ENCODE assay signal across 8 mouse cellular contexts in genomic region chr2:90583628-90584131, GRCm38 (mm10). TPM values are rescaled to one million over a fixed set of nuclear protein-coding genes. Genes with fewer than 3 reads are reported as not detected.
DNase-seq lines count a peak whose midpoint lies in the region; ATAC-seq and TF ChIP-seq lines count a peak whose summit lies in the region.
"Had no signal": no experiment of that assay in that cellular context is flagged by ENCODE, and none has a peak within 500 bp of the region (broad histone marks: within the 10 kb centered on the region; RNA-seq: fewer than 3 reads in every experiment).

No protein-coding gene starts in this region.

- peaks cover 0 to 15% of the 10 kb centered on the region in 2 experiments; a peak in 2 of 4 replicates for H3K4me1 ChIP-seq in liver, embryonic 14.5 days (replicated peaks; ENCODE audit: control insufficient read depth in 2 of 2, insufficient read depth in 2 of 2, low read length in 1 of 2)
- peaks cover 26% of the 10 kb centered on the region for H3K4me1 ChIP-seq in liver, embryonic 12.5 days
- H3K4me1 ChIP-seq in stomach, embryonic 14.5 days (ENCODE audit: control insufficient read depth, insufficient read depth, low read length), result peaks cover 4% of the 10 kb centered on the region; the same call in 1 of the 2 replicates

- no peak for TF ChIP-seq POLR2A in brain, embryonic 14.5 days (IDR thresholded peaks at IDR 0.05; ENCODE audit: borderline replicate concordance, extremely low read depth, insufficient read depth, insufficient read length, poor library complexity, severe bottlenecking)

- H3K27me3 ChIP-seq in liver, embryonic 14.5 days (ENCODE audit: control insufficient read depth, insufficient read depth, low read length), result no peaks in the 10 kb centered on the region; the same call in 1 of the 2 replicates
- peaks cover 8% of the 10 kb centered on the region; the same call in 1 of the 2 replicates for H3K27me3 ChIP-seq in liver, embryonic 12.5 days (replicated peaks)
- no peaks in the 10 kb centered on the region for H3K27me3 ChIP-seq in stomach, embryonic 14.5 days (ENCODE audit: control insufficient read depth, insufficient read depth, low read length)

- H3K9me3 ChIP-seq in liver, embryonic 14.5 days (ENCODE audit: control insufficient read depth, low read length), result no peaks in the 10 kb centered on the region
- H3K9me3 ChIP-seq in liver, embryonic 12.5 days (replicated peaks), result no peaks in the 10 kb centered on the region
- no peaks in the 10 kb centered on the region for H3K9me3 ChIP-seq in stomach, embryonic 14.5 days (ENCODE audit: control insufficient read depth, low read depth, low read length)

- 0 out of 2 replicates have a peak, but pooled peaks have one; percentile 22 for TF ChIP-seq CTCF in liver, embryonic 14.5 days (IDR thresholded peaks at IDR 0.05; ENCODE audit: low read depth)
- no peak for TF ChIP-seq CTCF in brain, embryonic 14.5 days (IDR thresholded peaks at IDR 0.05; ENCODE audit: borderline replicate concordance, extremely low read depth, insufficient read depth, insufficient read length)

- H3K36me3 ChIP-seq in liver, embryonic 14.5 days (replicated peaks; ENCODE audit: control insufficient read depth, insufficient read depth, low read depth), result no peaks in the 10 kb centered on the region
- no peaks in the 10 kb centered on the region for H3K36me3 ChIP-seq in liver, embryonic 12.5 days
- no peaks in the 10 kb centered on the region for H3K36me3 ChIP-seq in stomach, embryonic 14.5 days (ENCODE audit: control insufficient read depth, insufficient read depth, low read length)
- H3K36me3 ChIP-seq: neural tube, embryonic 13.5 days had no signal

- H3K4me3 ChIP-seq in liver, embryonic 14.5 days (ENCODE audit: insufficient read depth in 1 of 2, low read depth in 2 of 2, low read length in 2 of 2), result no peak overlapping the region
- no peak overlapping the region for H3K4me3 ChIP-seq in liver, embryonic 12.5 days
- no peak overlapping the region for H3K4me3 ChIP-seq in stomach, embryonic 14.5 days (ENCODE audit: low read depth, low read length)
- H3K4me3 ChIP-seq: neural tube, embryonic 13.5 days had no signal

- no peak for ATAC-seq in liver, embryonic 14.5 days (ENCODE audit: insufficient read depth)
- no peak for ATAC-seq in liver, embryonic 12.5 days
- no peak for ATAC-seq in stomach, embryonic 14.5 days (ENCODE audit: insufficient number of reproducible peaks, insufficient read depth, low FRiP score, low read depth)

- DNase-seq in liver, embryonic 14.5 days (ENCODE audit: low read depth in 3 of 3, low spot score in 3 of 3), result no peak
- DNase-seq in brain, embryonic 14.5 days (ENCODE audit: low read depth), result peak; percentile 33
- peak; percentile 36 to 46 for DNase-seq in kidney, postnatal 36 days
- DNase-seq in ovary, postnatal 14 days (ENCODE audit: low spot score), result no peak
- no peak for DNase-seq in right cerebral cortex, postnatal 4 days

- TF ChIP-seq EP300 in liver, embryonic 14.5 days (IDR thresholded peaks at IDR 0.05; ENCODE audit: low read depth), result no peak

- H3K27ac ChIP-seq in liver, embryonic 14.5 days, result no peak overlapping the region
- H3K27ac ChIP-seq in liver, embryonic 12.5 days, result no peak overlapping the region
- 0 out of 2 replicates have a peak overlapping the region, but pooled peaks have one; percentile 61 for H3K27ac ChIP-seq in stomach, embryonic 14.5 days (ENCODE audit: low read length)
- H3K27ac ChIP-seq: neural tube, embryonic 13.5 days had no signal

- H3K9ac ChIP-seq in liver, embryonic 14.5 days (replicated peaks), result no peak overlapping the region
- no peak overlapping the region for H3K9ac ChIP-seq in liver, embryonic 12.5 days
- H3K9ac ChIP-seq in stomach, embryonic 14.5 days (replicated peaks; ENCODE audit: low read depth, low read length), result no peak overlapping the region
- H3K9ac ChIP-seq: neural tube, embryonic 13.5 days had no signal

- WGBS in liver, embryonic 14.5 days (ENCODE audit: insufficient replicate concordance), result 37% methylated on average over 5 of the region's 5 CpGs
- 44% methylated on average over 5 of the region's 5 CpGs for WGBS in liver, embryonic 12.5 days (ENCODE audit: insufficient replicate concordance)
- WGBS in stomach, embryonic 14.5 days, result 36% methylated on average over 5 of the region's 5 CpGs

- H3K4me2 ChIP-seq in liver, embryonic 14.5 days (ENCODE audit: low read depth), result no peak overlapping the region
- no peak overlapping the region for H3K4me2 ChIP-seq in liver, embryonic 12.5 days
- H3K4me2 ChIP-seq in stomach, embryonic 14.5 days (replicated peaks; ENCODE audit: low read depth, low read length), result no peak overlapping the region
- H3K4me2 ChIP-seq: neural tube, embryonic 13.5 days had no signal

RNA-seq across cellular contexts. Expression of gene Ptprj, which starts 3.2 kb away (rescaled TPM):
- 2.1 and 2.6 TPM in 2 replicates for polyA plus RNA-seq in liver, embryonic 14.5 days (2012; rRNA removed)
- 2.7 and 2.8 TPM in 2 replicates for polyA plus RNA-seq in liver, embryonic 14.5 days (2014; fragmentation: Nextera tagmentation; extraction: Ambion mirVana)
- polyA plus RNA-seq in liver, embryonic 12.5 days (2016; fragmentation: Nextera tagmentation; extraction: Ambion mirVana), result 3.0 and 3.7 TPM in 2 replicates
- polyA plus RNA-seq in brain, embryonic 14.5 days (2012; rRNA removed), result 6.1 and 11.7 TPM in 2 replicates
- 6.0 and 7.7 TPM in 2 replicates for polyA plus RNA-seq in stomach, embryonic 14.5 days (2014; fragmentation: Nextera tagmentation; extraction: Ambion mirVana)

Comparison
In these comparisons a context has a peak if more than half of its experiments do, and no peak if none do; other contexts are left out.
1. DNase-seq: peak in brain, embryonic 14.5 days (single experiment) and kidney, postnatal 36 days (2 of 2); none in liver, embryonic 14.5 days (0 of 3), ovary, postnatal 14 days (single experiment) and right cerebral cortex, postnatal 4 days (single experiment).